Mouse (Mus musculus) neural tube, embryonic 11.5 days (tissue): ENCODE measurements around the gene Lif. TPM values are rescaled to one million over a fixed set of nuclear protein-coding genes. Genes with fewer than 3 reads are reported as not detected.

Experiments
- ATAC-seq: fragments of 200-750 bp; cut with Nextera tagmentation; 2 replicates; pipeline ENCODE4 v1.8.0; 2017; ENCODE audit warnings: moderate number of reproducible peaks, mild to moderate bottlenecking, moderate TSS enrichment, moderate library complexity; ENCODE audit not compliant: insufficient read depth, low FRiP score, low TSS enrichment
- DNase-seq: peaks from one replicate; pipeline ENCODE4 v3.0.0-alpha.2; 2015; ENCODE audit warnings: low spot score
- H3K27ac ChIP-seq: fragments of 300-500 bp; sonication (generic); 2 replicates; pipeline ENCODE4 v1.5.1; 2014; ENCODE audit warnings: low read depth, mild to moderate bottlenecking, low read length
- H3K27me3 ChIP-seq: fragments of 300-500 bp; sonication (generic); 2 replicates; pipeline ENCODE4 v1.6.1; 2014; ENCODE audit warnings: mild to moderate bottlenecking, low read length, mixed read lengths; ENCODE audit not compliant: control insufficient read depth, insufficient read depth
- H3K36me3 ChIP-seq: fragments of 300-500 bp; sonication (generic); 2 replicates; pipeline ENCODE4 v1.6.1; 2014; ENCODE audit warnings: mild to moderate bottlenecking, low read length, moderate library complexity, mixed read lengths; ENCODE audit not compliant: control insufficient read depth, insufficient read depth
- H3K4me1 ChIP-seq: fragments of 300-500 bp; sonication (generic); 2 replicates; pipeline ENCODE4 v1.6.1; 2014; ENCODE audit warnings: low read length, mixed read lengths; ENCODE audit not compliant: control insufficient read depth, insufficient read depth
- H3K4me2 ChIP-seq: fragments of 300-500 bp; sonication (generic); 2 replicates; pipeline ENCODE4 v1.6.1; 2014; ENCODE audit warnings: low read depth, mild to moderate bottlenecking, moderate library complexity
- H3K4me3 ChIP-seq: fragments of 300-500 bp; sonication (generic); 2 replicates; pipeline ENCODE4 v1.5.1; 2014; ENCODE audit warnings: low read depth, low read length
- H3K9ac ChIP-seq: fragments of 300-500 bp; sonication (generic); 2 replicates; pipeline ENCODE4 v1.6.1; 2014; ENCODE audit warnings: mild to moderate bottlenecking, low read length
- H3K9me3 ChIP-seq: fragments of 300-500 bp; sonication (generic); 2 replicates; pipeline ENCODE4 v1.6.1; 2016; ENCODE audit warnings: low read length; ENCODE audit not compliant: control insufficient read depth
- WGBS: fragments of 180-500 bp; shearing (Covaris S2); extraction: QIAGEN DNeasy Blood & Tissue Kit; methylation state at CpG from one replicate; pipeline ENCODE4 v1.1.7; 2014; 5-methylcytosine and 5-hydroxymethylcytosine counted together
- polyA plus RNA-seq: library from polyadenylated mRNA; unstranded; fragments of >200 nt; fragmentation: Nextera tagmentation; extraction: Ambion mirVana; gene quantifications from 2 replicates; pipeline ENCODE4 v1.2.1, GENCODE M21; 2014

Lif gene
- polyA plus RNA-seq, 1 experiment from 2014 or later = not detected

- no peak overlapping the region for H3K27ac ChIP-seq
- ATAC-seq (no peak), DNase-seq (no peak)
- 47% methylated on average over 2 of the region's 2 CpGs for WGBS
- H3K9me3 ChIP-seq = no peaks in the 10 kb centered on the region
- H3K27me3 ChIP-seq = peaks cover under 1% of the 10 kb centered on the region
- H3K4me2 ChIP-seq = no peak overlapping the region
- no peak overlapping the region for H3K9ac ChIP-seq
- H3K36me3 ChIP-seq = no peaks in the 10 kb centered on the region
- no peaks in the 10 kb centered on the region for H3K4me1 ChIP-seq
- no peak overlapping the region for H3K4me3 ChIP-seq
Observed at GRCm38 (mm10) chr11:4224223-4224622, 33.1 kb upstream of the Lif start.

- no peak for DNase-seq
- H3K36me3 ChIP-seq = no peaks in the 10 kb centered on the region
- 84% methylated on average over 5 of the region's 5 CpGs for WGBS
- H3K4me2 ChIP-seq = no peak overlapping the region
- no peaks in the 10 kb centered on the region for H3K4me1 ChIP-seq
- H3K27me3 ChIP-seq = no peaks in the 10 kb centered on the region
- no peak overlapping the region for H3K9ac ChIP-seq
- no peak overlapping the region for H3K4me3 ChIP-seq
- H3K9me3 ChIP-seq = no peaks in the 10 kb centered on the region
- H3K27ac ChIP-seq = no peak overlapping the region
- no peak for ATAC-seq
Observed at GRCm38 (mm10) chr11:4226569-4227325, 30.6 kb upstream of the Lif start.

DNA sequence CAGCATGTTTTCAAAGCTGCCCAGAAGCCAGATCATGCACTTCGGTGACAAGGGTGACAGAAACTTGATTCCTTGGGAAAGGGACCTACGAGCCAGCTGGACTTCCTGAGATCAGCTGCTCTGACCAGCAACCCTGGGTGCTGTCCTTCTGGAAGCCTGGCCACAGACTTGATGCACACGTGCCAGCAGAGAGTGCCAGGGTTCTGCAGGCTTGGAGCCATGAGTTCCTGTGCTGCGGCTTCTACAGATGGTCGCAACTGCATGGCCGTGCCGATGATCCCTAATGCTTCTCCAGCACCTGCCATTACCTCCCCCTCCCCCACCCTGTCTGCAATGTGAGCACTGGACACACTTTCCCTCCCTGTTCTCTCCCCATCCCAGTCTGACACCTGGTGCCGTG, 28.9 kb upstream of the Lif start:
- Histone ChIP-seq H3K4me3 (no peak overlapping the region), H3K9ac (no peak overlapping the region), H3K4me1 (no peaks in the 10 kb centered on the region), H3K4me2 (no peak overlapping the region), H3K9me3 (no peaks in the 10 kb centered on the region), H3K27me3 (no peaks in the 10 kb centered on the region), H3K27ac (no peak overlapping the region), H3K36me3 (no peaks in the 10 kb centered on the region)
- WGBS = 37% methylated on average over 8 of the region's 8 CpGs
- DNase-seq (no peak), ATAC-seq (no peak)

DNA sequence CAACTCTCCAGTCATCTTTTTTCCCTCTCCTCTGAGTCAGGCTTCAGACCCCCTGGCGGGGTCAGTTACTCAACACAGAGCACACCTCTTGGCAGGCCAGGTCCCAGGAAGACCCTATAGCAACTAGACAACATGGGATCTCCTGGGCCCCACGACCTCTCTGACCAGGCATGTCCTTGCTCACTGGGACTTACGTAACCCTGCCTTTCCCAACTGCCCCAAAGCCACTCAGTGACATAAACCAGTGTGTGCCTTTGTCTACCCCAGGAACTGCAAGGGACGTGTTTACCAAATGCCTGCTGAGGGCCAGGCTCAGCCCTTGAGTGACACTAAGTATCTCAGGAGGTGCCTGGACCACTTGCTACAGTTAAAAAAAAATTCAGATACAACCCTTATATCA, 27.5 kb upstream of the Lif start:
- Histone ChIP-seq H3K9me3 (no peaks in the 10 kb centered on the region), H3K4me2 (no peak overlapping the region), H3K27ac (no peak overlapping the region), H3K9ac (no peak overlapping the region), H3K4me3 (no peak overlapping the region), H3K4me1 (no peaks in the 10 kb centered on the region), H3K27me3 (no peaks in the 10 kb centered on the region), H3K36me3 (no peaks in the 10 kb centered on the region)
- 65% methylated on average over 4 of the region's 4 CpGs for WGBS
- no peak for DNase-seq
- no peak for ATAC-seq

DNA sequence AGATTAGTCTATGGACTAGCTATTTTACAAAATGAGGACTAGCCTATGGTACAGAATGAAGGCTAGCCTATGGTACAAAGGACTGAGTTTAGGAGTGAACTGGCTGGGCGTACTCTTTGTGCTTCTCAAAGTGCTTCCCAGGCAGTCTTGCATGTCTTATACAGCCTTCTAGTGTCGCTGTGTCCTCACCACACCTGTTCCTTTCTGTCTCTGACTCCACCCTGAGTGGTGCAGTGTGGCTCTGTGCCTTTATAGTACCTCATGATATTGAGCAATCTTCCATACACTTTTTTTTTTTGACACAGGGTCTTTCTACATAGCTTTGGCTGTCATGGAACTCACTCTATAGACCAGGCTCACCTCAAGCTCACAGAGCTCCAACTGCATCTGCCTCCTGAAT, 25.9 kb upstream of the Lif start:
- no peaks in the 10 kb centered on the region for H3K36me3 ChIP-seq
- H3K9ac ChIP-seq = no peak overlapping the region
- no peak for ATAC-seq
- H3K4me2 ChIP-seq = no peak overlapping the region
- H3K9me3 ChIP-seq = no peaks in the 10 kb centered on the region
- 90% methylated on average over 2 of the region's 2 CpGs for WGBS
- no peak for DNase-seq
- no peaks in the 10 kb centered on the region for H3K4me1 ChIP-seq
- H3K27ac ChIP-seq = no peak overlapping the region
- H3K27me3 ChIP-seq = no peaks in the 10 kb centered on the region
- H3K4me3 ChIP-seq = no peak overlapping the region

DNA sequence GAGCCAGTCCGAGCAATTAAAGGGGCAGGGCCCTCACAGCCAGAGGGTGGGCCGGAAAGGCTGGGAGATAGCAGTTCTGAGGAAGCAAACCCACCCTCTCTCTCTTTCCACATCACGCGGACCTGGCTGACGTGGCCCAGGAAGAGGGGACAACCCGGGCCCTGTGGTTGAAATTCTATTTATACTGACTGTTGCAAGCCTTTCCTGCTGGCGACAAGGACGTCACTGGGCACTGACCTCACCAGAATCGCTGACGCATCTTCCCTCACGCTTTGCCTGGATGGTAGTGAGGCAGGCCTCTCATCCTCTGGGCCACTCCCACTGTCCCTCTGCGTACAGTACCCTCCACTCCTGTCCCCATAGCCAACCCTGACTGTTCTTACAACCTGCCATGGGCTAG, 24.7 kb upstream of the Lif start:
- no peaks in the 10 kb centered on the region for H3K27me3 ChIP-seq
- H3K27ac ChIP-seq = no peak overlapping the region
- DNase-seq (no peak), ATAC-seq (no peak)
- H3K9me3 ChIP-seq = no peaks in the 10 kb centered on the region
- H3K36me3 ChIP-seq = no peaks in the 10 kb centered on the region
- no peak overlapping the region for H3K4me2 ChIP-seq
- no peak overlapping the region for H3K9ac ChIP-seq
- 73% methylated on average over 12 of the region's 12 CpGs for WGBS
- H3K4me1 ChIP-seq = no peaks in the 10 kb centered on the region
- H3K4me3 ChIP-seq = no peak overlapping the region

- no peaks in the 10 kb centered on the region for H3K36me3 ChIP-seq
- H3K27ac ChIP-seq = no peak overlapping the region
- no peaks in the 10 kb centered on the region for H3K4me1 ChIP-seq
- H3K27me3 ChIP-seq = no peaks in the 10 kb centered on the region
- H3K4me2 ChIP-seq = no peak overlapping the region
- H3K4me3 ChIP-seq = no peak overlapping the region
- DNase-seq (no peak), ATAC-seq (no peak)
- no peak overlapping the region for H3K9ac ChIP-seq
- H3K9me3 ChIP-seq = no peaks in the 10 kb centered on the region
- 92% methylated on average over 6 of the region's 6 CpGs for WGBS
Observed at GRCm38 (mm10) chr11:4235052-4235655, 22.2 kb upstream of the Lif start.

DNA sequence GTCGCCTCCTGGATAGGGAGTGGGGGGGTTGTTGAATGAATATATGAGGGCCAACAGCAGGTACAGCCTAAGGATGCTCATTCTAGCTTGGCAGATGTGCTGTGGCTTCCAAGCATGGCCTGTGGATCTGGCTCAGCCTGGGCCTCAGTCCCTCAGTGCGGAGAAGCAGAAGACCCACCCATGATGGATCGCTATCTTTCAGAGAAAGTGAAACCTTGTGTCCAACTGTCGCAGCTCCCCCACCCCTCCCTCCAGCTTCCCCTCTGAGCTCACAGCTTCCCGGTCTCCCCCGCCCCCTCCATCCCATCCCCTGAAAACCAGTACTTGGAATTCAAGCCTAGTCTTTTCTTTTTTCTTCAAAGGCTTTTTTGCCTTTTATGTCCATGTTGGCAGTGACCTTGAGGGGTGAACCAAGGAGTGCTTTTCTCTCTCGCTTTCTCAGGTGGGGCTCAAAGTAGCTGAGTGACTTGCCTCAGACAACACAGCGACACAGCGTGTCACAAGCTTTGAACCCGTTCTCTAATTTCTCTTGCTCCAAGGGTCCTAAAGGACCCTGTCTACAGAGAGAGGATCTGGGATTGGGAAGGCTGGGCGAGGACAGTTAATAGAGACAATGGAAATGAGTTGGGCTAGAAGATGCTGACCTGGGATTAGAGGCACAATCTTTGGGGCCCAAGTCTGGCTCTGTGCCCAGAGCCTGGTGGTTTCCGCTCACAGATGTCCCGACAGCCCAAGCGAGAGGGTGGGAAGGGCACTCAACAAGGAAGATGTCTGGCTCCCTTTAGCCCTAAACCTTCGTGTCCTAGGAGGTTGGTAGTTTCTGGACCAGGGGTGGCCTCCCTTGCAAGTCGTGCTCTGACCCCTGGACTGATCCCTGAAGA, 21.5 kb upstream of the Lif start, which contains the start of gene Osm:
TSS of gene Osm (plus strand) at position 756 of the 881 bp plus-strand sequence.
- H3K36me3 ChIP-seq = no peaks in the 10 kb centered on the region
- H3K27ac ChIP-seq = no peak within 1 kb of the TSS
- H3K27me3 ChIP-seq = no peaks in the 10 kb centered on the region
- H3K4me3 ChIP-seq = no peak within 1 kb of the TSS
- DNase-seq (no peak), ATAC-seq (no peak)
- H3K4me1 ChIP-seq = no peaks in the 10 kb centered on the region
- no peak within 1 kb of the TSS for H3K4me2 ChIP-seq
- no peak within 1 kb of the TSS for H3K9ac ChIP-seq
- no peaks in the 10 kb centered on the region for H3K9me3 ChIP-seq
- WGBS = 80% methylated on average over 16 of the region's 16 CpGs
